Mouse (Mus musculus): ENCODE measurements around the gene C1qtnf7.

DNA sequence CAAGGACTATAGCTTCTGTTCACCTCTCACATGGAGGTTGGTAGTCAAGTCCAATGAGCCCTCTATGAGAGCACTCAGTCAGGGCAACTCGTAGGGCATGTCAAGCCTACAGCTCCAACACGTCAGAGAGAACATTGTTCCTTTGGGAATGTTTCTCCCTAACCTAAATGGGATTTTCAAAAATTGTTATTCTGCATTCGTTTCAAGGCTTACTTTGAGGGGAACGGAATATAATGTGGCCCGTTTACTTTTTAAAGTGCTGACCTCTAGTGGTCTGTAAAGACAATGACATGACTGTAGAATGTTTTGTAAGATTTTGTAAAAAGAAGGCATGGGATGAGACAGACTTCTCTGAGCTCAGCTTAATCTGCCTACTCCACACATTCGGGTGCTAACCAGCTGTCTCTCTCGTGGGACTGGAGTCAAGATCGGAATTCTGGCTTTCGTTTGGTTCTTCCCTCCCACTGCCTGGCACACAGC, 119.3 kb downstream of the C1qtnf7 start:
- TF ChIP-seq CTCF (IDR thresholded peaks at IDR 0.05; ENCODE audit: borderline replicate concordance, insufficient read depth, low read depth, low read length) = peak; percentile 47; the same call in 1 of the 2 replicates
- no peak for TF ChIP-seq POLR2A (IDR thresholded peaks at IDR 0.05; ENCODE audit: borderline replicate concordance, insufficient read depth, low read length)

All from cerebellum, adult 2 months (tissue).